Mouse (Mus musculus) myocyte (in vitro differentiated cells): ENCODE data around the gene Ints6l. TPM values are rescaled to one million over a fixed set of nuclear protein-coding genes. Genes with fewer than 3 reads are reported as not detected.

Experiments used
- H3K27me3 ChIP-seq: one replicate; pipeline ENCODE4 v1.6.1; 2011; ENCODE audit not compliant: control insufficient read depth, insufficient read depth, insufficient read length
- H3K36me3 ChIP-seq: one replicate; pipeline ENCODE4 v1.6.1; 2011; ENCODE audit not compliant: control insufficient read depth, insufficient read depth
- H3K4me2 ChIP-seq: one replicate; pipeline ENCODE4 v1.6.1; 2011; ENCODE audit warnings: low read depth, control low read depth
- H3K4me3 ChIP-seq: one replicate; pipeline ENCODE4 v1.5.1; 2011; ENCODE audit warnings: mild to moderate bottlenecking, control low read depth, moderate library complexity
- H3K79me2 ChIP-seq: one replicate; pipeline ENCODE4 v1.6.1; 2011; ENCODE audit not compliant: control insufficient read depth, insufficient read depth
- H3ac ChIP-seq: one replicate; pipeline ENCODE4 v1.6.1; 2011; ENCODE audit not compliant: control insufficient read depth, insufficient read length
- CEBPB ChIP-seq: IDR thresholded peaks from 2 replicates; pipeline ENCODE4 v1.6.1; 2011; ENCODE audit warnings: mild to moderate bottlenecking, moderate library complexity; ENCODE audit not compliant: poor library complexity, insufficient read depth, severe bottlenecking
- E2F4 ChIP-seq: IDR thresholded peaks from one replicate; pipeline ENCODE4 v1.6.1; 2011; ENCODE audit warnings: mild to moderate bottlenecking, control low read depth, moderate library complexity; ENCODE audit not compliant: insufficient read depth
- MAX ChIP-seq: IDR thresholded peaks from one replicate; pipeline ENCODE4 v1.6.1; 2011; ENCODE audit warnings: low read depth, mild to moderate bottlenecking, control low read depth
- MYOD1 ChIP-seq, 3 experiments: IDR thresholded peaks; one replicate each; pipeline ENCODE4 v1.6.1; 2011; ENCODE audit warnings: control low read depth in 2 of 3, low read depth in 2 of 3, mild to moderate bottlenecking in 2 of 3, moderate library complexity in 1 of 3; ENCODE audit not compliant: insufficient read length in 2 of 3, control insufficient read depth in 1 of 3
- MYOG ChIP-seq, 3 experiments: IDR thresholded peaks; one replicate each; pipeline ENCODE4 v1.6.1; 2011; ENCODE audit warnings: control low read depth in 2 of 3, low read depth in 2 of 3, mild to moderate bottlenecking in 2 of 3; ENCODE audit not compliant: insufficient read length in 2 of 3, control insufficient read depth in 1 of 3, insufficient read depth in 1 of 3
- POLR2A ChIP-seq: IDR thresholded peaks from one replicate; pipeline ENCODE4 v1.6.1; 2011; ENCODE audit warnings: low read depth, mild to moderate bottlenecking, control low read depth, moderate library complexity; ENCODE audit not compliant: insufficient read length
- POLR2AphosphoS2 ChIP-seq: IDR thresholded peaks from one replicate; pipeline ENCODE4 v1.6.1; 2011; ENCODE audit warnings: low read depth, control low read depth; ENCODE audit not compliant: insufficient read length
- REST ChIP-seq: IDR thresholded peaks from one replicate; pipeline ENCODE4 v1.6.1; 2011; ENCODE audit warnings: mild to moderate bottlenecking, control low read depth, moderate library complexity; ENCODE audit not compliant: insufficient read depth, insufficient read length
- SRF ChIP-seq: IDR thresholded peaks from one replicate; pipeline ENCODE4 v1.6.1; 2011; ENCODE audit warnings: low read depth; ENCODE audit not compliant: control insufficient read depth, insufficient read length
- TCF12 ChIP-seq: IDR thresholded peaks from one replicate; pipeline ENCODE4 v1.6.1; 2011; ENCODE audit warnings: mild to moderate bottlenecking, control low read depth; ENCODE audit not compliant: poor library complexity, insufficient read depth, severe bottlenecking
- TCF3 ChIP-seq: IDR thresholded peaks from one replicate; pipeline ENCODE4 v1.6.1; 2011; ENCODE audit warnings: low read depth, control low read depth; ENCODE audit not compliant: insufficient read length
- USF1 ChIP-seq: IDR thresholded peaks from one replicate; pipeline ENCODE4 v1.6.1; 2011; ENCODE audit warnings: low read depth, mild to moderate bottlenecking, control low read depth, moderate library complexity
- polyA plus RNA-seq: library from polyadenylated mRNA; unstranded; fragments of >200 nt; fragmentation: generic; extraction: Trizol; gene quantifications from one replicate; pipeline ENCODE4 v1.2.1, GENCODE M21; 2012; ENCODE audit warnings: missing spikeins

Ints6l gene
- polyA plus RNA-seq, 1 experiment: 2.6 TPM

DNA sequence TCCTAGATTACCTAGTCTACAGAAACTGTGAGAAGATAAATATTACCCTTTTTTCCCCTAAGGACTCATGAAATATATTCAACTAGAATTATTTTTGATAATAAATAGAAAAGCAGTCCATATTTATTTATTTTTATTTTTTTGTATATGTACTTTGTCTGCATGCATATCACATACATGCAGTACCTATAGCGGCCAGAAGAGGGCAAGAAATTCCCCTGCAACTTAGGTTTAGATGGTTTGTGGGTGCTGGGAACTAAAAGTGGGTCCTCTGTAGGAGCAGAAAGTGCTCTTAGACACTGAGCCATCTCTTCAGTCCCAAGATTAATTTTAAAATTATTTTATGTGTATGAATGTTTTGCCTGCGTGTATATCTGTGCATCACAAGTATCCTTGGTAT lies 24.1 kb upstream of the Ints6l start:
- Histone ChIP-seq H3K79me2 (no peaks in the 10 kb centered on the region), H3ac (no peak overlapping the region), H3K4me2 (no peak overlapping the region), H3K27me3 (no peaks in the 10 kb centered on the region), H3K4me3 (no peak overlapping the region), H3K36me3 (no peaks in the 10 kb centered on the region)
- no peak for TF ChIP-seq MAX
- no peak for TF ChIP-seq E2F4
- TF ChIP-seq TCF3: no peak
- no peak for TF ChIP-seq SRF
- no peak for TF ChIP-seq POLR2A
- TF ChIP-seq TCF12: no peak
- TF ChIP-seq POLR2AphosphoS2: no peak
- no peak for TF ChIP-seq USF1
- no peak for TF ChIP-seq MYOG (IDR thresholded peaks at IDR 0.05; ENCODE audit: control insufficient read depth in 1 of 3, insufficient read depth in 1 of 3, insufficient read length in 2 of 3, low read depth in 2 of 3)
- no peak for TF ChIP-seq REST
- no peak for TF ChIP-seq CEBPB
- no peak for TF ChIP-seq MYOD1 (IDR thresholded peaks at IDR 0.05; ENCODE audit: control insufficient read depth in 1 of 3, insufficient read length in 2 of 3, low read depth in 2 of 3)

DNA sequence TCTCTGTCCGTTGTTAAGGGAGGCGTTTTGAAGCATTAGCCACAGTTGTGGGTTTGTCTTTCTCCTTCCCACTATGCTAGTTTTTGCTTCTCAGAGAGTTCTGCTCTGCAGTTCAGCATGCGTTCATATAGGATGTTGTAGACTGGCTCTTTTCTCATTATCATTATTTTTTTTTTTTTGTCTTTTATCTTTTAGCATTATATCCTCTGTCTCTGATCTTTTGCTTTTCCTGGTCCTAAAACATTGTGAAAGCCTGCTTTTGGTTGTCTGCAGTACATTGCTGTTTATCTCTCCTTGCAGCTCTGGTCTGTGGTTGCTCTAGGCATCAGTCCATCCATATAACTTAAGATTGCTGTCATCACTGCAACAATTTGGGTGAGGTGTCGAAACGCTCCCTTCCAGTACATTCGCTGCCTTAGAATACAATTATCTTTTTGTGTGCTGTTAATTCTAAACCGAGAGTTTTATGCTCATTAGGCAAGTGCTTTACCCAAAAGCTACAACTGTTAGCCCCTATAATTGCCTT lies 18.8 kb upstream of the Ints6l start:
- no peak for TF ChIP-seq SRF
- no peak for TF ChIP-seq POLR2A
- TF ChIP-seq MAX: no peak
- TF ChIP-seq MYOG (IDR thresholded peaks at IDR 0.05; ENCODE audit: control insufficient read depth in 1 of 3, insufficient read depth in 1 of 3, insufficient read length in 2 of 3, low read depth in 2 of 3): no peak
- no peak for TF ChIP-seq POLR2AphosphoS2
- TF ChIP-seq CEBPB: no peak
- TF ChIP-seq USF1: no peak
- no peak for TF ChIP-seq E2F4
- TF ChIP-seq MYOD1 (IDR thresholded peaks at IDR 0.05; ENCODE audit: control insufficient read depth in 1 of 3, insufficient read length in 2 of 3, low read depth in 2 of 3): no peak
- no peak for TF ChIP-seq REST
- TF ChIP-seq TCF3: no peak
- TF ChIP-seq TCF12: no peak
- H3K4me2 ChIP-seq: no peak overlapping the region
- H3K79me2 ChIP-seq: no peaks in the 10 kb centered on the region

DNA sequence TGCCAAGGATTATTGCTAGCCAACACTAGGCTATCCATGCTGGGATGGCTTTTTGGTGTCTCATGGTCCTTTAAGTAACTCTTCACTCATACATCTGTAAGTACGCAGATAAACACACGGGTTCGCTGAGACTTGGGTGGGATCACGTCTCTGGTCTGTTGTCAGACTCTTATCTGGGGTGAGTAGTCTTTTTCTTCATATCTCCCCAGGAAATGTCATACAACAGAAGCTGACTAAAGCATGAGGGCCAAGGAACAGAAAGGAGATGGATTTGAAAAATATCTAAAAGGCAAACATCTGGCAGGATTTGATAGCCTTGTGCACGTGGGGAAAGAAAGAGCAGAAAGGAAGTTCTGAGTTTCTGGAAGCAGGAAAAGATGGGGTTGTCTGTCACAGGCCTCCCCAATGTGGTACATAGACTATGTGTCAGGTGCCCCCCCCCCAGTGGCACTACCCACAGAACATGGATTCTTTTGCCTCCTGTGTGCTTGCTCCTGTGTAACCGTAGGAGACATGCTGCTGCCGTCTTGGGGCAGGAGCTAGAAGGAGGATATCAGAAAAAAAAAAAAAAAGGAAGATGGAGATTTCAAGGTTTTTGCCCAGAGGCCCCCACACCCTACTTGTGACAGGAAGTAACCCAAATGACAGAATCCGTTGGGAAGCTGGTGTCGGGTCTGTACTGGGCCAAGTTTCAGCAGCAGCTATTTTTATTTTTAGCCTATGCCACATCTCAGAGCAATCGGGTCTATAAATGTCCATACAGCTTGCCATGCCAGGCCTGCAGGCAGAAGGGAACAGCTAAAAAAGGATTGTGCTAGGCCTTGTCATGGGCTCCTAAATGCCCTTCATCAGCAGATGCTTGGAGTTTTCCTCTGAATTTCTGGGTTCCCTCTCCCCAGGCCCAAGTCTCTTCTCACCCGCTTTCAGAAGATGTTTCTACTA lies 7.9 kb upstream of the Ints6l start:
- no peak for TF ChIP-seq MYOG (IDR thresholded peaks at IDR 0.05; ENCODE audit: control insufficient read depth in 1 of 3, insufficient read depth in 1 of 3, insufficient read length in 2 of 3, low read depth in 2 of 3)
- TF ChIP-seq CEBPB: no peak
- no peak for TF ChIP-seq TCF3
- no peak for TF ChIP-seq MYOD1 (IDR thresholded peaks at IDR 0.05; ENCODE audit: control insufficient read depth in 1 of 3, insufficient read length in 2 of 3, low read depth in 2 of 3)
- no peak for TF ChIP-seq USF1
- no peak for TF ChIP-seq MAX
- H3K79me2 ChIP-seq: no peaks in the 10 kb centered on the region
- H3K27me3 ChIP-seq: no peaks in the 10 kb centered on the region
- no peaks in the 10 kb centered on the region for H3K36me3 ChIP-seq
- H3K4me2 ChIP-seq: no peak overlapping the region
- no peak overlapping the region for H3ac ChIP-seq
- H3K4me3 ChIP-seq: no peak overlapping the region

More for the DNA sequence above, 18.8 kb upstream of the Ints6l start:
- Histone ChIP-seq H3K27me3 (no peaks in the 10 kb centered on the region), H3K4me3 (no peak overlapping the region), H3K36me3 (no peaks in the 10 kb centered on the region), H3ac (no peak overlapping the region)

DNA sequence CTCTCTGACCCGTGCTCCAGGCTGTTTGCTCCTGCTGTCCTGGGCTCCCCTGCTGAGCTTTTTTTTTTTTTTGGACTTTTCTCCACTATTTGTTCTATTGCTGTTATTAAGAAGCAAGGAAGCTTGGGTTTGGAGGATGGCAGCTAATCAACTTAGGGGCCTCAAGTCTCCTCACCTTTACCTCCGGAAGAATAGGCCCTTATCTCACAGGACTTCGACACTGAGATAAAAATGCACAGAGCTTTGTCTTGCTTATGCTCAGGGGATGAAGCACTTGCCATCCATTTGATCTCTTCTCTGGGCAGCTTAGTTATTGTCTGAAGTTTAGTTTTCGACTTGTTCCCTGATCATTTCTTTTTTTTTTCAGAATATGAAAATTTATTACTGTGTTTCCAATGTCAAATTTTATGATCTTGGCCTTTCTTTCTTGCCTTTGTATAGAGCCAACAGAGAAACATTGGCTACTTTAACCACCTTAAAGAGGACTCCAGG lies 7.1 kb upstream of the Ints6l start, which contains the start of gene Gm2174:
Gene Gm2174, plus strand, starts transcription at position 442 of the 492 bp plus-strand sequence.
- no peaks in the 10 kb centered on the region for H3K27me3 ChIP-seq
- no peak within 1 kb of the TSS for H3K4me2 ChIP-seq
- no peak within 1 kb of the TSS for H3K4me3 ChIP-seq
- H3ac ChIP-seq: no peak within 1 kb of the TSS
- TF ChIP-seq TCF12: no peak
- no peak for TF ChIP-seq REST
- no peak for TF ChIP-seq MYOD1 (IDR thresholded peaks at IDR 0.05; ENCODE audit: control insufficient read depth in 1 of 3, insufficient read length in 2 of 3, low read depth in 2 of 3)
- no peak for TF ChIP-seq E2F4
- TF ChIP-seq USF1: no peak
- TF ChIP-seq SRF: no peak
- TF ChIP-seq MAX: no peak
- no peak for TF ChIP-seq TCF3
- no peak for TF ChIP-seq POLR2AphosphoS2
- TF ChIP-seq MYOG (IDR thresholded peaks at IDR 0.05; ENCODE audit: control insufficient read depth in 1 of 3, insufficient read depth in 1 of 3, insufficient read length in 2 of 3, low read depth in 2 of 3): no peak
- TF ChIP-seq POLR2A: no peak
- TF ChIP-seq CEBPB: no peak
- H3K36me3 ChIP-seq: no peaks in the 10 kb centered on the region
- no peaks in the 10 kb centered on the region for H3K79me2 ChIP-seq
